Mouse (Mus musculus): Measurements from ENCODE around the gene RPS10-NUDT3.

The RPS10-NUDT3 gene

GRCm38 (mm10) chr17:27554062-27554960, 80.7 kb downstream of the RPS10-NUDT3 start:
- DNase-seq (ENCODE audit: low spot score) = no peak

- no peak for DNase-seq (ENCODE audit: low spot score)
These were observed 82.5 kb downstream of the RPS10-NUDT3 start for GRCm38 (mm10) chr17:27552215-27553201.

- peak; percentile 73 for DNase-seq (ENCODE audit: low spot score)
These were observed 83.6 kb downstream of the RPS10-NUDT3 start for GRCm38 (mm10) chr17:27551393-27551940.

- DNase-seq (ENCODE audit: low spot score) = no peak
These were observed 85.8 kb downstream of the RPS10-NUDT3 start for GRCm38 (mm10) chr17:27549234-27549633.

- peak; percentile 78 for DNase-seq (ENCODE audit: low spot score)
These were observed 87.7 kb downstream of the RPS10-NUDT3 start for GRCm38 (mm10) chr17:27547253-27547868.

GRCm38 (mm10) chr17:27546574-27547085, 88.4 kb downstream of the RPS10-NUDT3 start:
- no peak for DNase-seq (ENCODE audit: low spot score)

- no peak for DNase-seq (ENCODE audit: low spot score)
These were observed 89.0 kb downstream of the RPS10-NUDT3 start for GRCm38 (mm10) chr17:27545991-27546390.

- DNase-seq (ENCODE audit: low spot score) = no peak
These were observed 90.5 kb downstream of the RPS10-NUDT3 start for GRCm38 (mm10) chr17:27544551-27544950.

- DNase-seq (ENCODE audit: low spot score) = no peak
These were observed 93.0 kb downstream of the RPS10-NUDT3 start for GRCm38 (mm10) chr17:27541984-27542383.

- DNase-seq (ENCODE audit: low spot score) = no peak
These were observed 93.8 kb downstream of the RPS10-NUDT3 start for GRCm38 (mm10) chr17:27541261-27541660.

- peak; percentile 87 for DNase-seq (ENCODE audit: low spot score)
These were observed 100.3 kb downstream of the RPS10-NUDT3 start for GRCm38 (mm10) chr17:27534718-27535117.

GRCm38 (mm10) chr17:27533354-27533753, 101.7 kb downstream of the RPS10-NUDT3 start:
- DNase-seq (ENCODE audit: low spot score) = no peak

GRCm38 (mm10) chr17:27532095-27532494, 102.9 kb downstream of the RPS10-NUDT3 start:
- DNase-seq (ENCODE audit: low spot score) = no peak
